Mouse (Mus musculus): ENCODE measurements around the gene Stxbp5. TPM values are rescaled to one million over a fixed set of nuclear protein-coding genes. Genes with fewer than 3 reads are reported as not detected.

Gene Stxbp5
- polyA plus RNA-seq, 1 experiment from 2014 or later: 11.5 TPM

GRCm38 (mm10) chr10:9801571-9801970 is 99.3 kb downstream of the Stxbp5 start:
- no peak overlapping the region for H3K4me2 ChIP-seq (replicated peaks; ENCODE audit: low read depth, low read length)
- H3K9me3 ChIP-seq (ENCODE audit: control insufficient read depth, low read depth, low read length): no peaks in the 10 kb centered on the region
- WGBS: 76% methylated on average over 1 of the region's 1 CpGs
- H3K27me3 ChIP-seq (ENCODE audit: control insufficient read depth, insufficient read depth, low read length): no peaks in the 10 kb centered on the region
- peaks cover 3% of the 10 kb centered on the region; the same call in 1 of the 2 replicates for H3K36me3 ChIP-seq (ENCODE audit: control insufficient read depth, insufficient read depth, low read length)
- no peak overlapping the region for H3K4me3 ChIP-seq (ENCODE audit: low read depth, low read length)
- no peak overlapping the region for H3K9ac ChIP-seq (replicated peaks; ENCODE audit: low read depth, low read length)
- no peaks in the 10 kb centered on the region for H3K4me1 ChIP-seq (ENCODE audit: control insufficient read depth, insufficient read depth, low read length)
- no peak overlapping the region for H3K27ac ChIP-seq (ENCODE audit: low read length)
- no peak for ATAC-seq (ENCODE audit: insufficient number of reproducible peaks, insufficient read depth, low FRiP score, low read depth)

- Histone ChIP-seq H3K36me3 (ENCODE audit: control insufficient read depth, insufficient read depth, low read length) (peaks cover 3% of the 10 kb centered on the region; the same call in 1 of the 2 replicates), H3K27ac (ENCODE audit: low read length) (no peak overlapping the region), H3K9ac (replicated peaks; ENCODE audit: low read depth, low read length) (no peak overlapping the region), H3K27me3 (ENCODE audit: control insufficient read depth, insufficient read depth, low read length) (no peaks in the 10 kb centered on the region), H3K4me1 (ENCODE audit: control insufficient read depth, insufficient read depth, low read length) (no peaks in the 10 kb centered on the region), H3K4me2 (replicated peaks; ENCODE audit: low read depth, low read length) (no peak overlapping the region), H3K4me3 (ENCODE audit: low read depth, low read length) (no peak overlapping the region), H3K9me3 (ENCODE audit: control insufficient read depth, low read depth, low read length) (no peaks in the 10 kb centered on the region)
- no peak for ATAC-seq (ENCODE audit: insufficient number of reproducible peaks, insufficient read depth, low FRiP score, low read depth)
- WGBS: 86% methylated on average over 1 of the region's 1 CpGs
These were observed 101.8 kb downstream of the Stxbp5 start for GRCm38 (mm10) chr10:9799085-9799484.

DNA sequence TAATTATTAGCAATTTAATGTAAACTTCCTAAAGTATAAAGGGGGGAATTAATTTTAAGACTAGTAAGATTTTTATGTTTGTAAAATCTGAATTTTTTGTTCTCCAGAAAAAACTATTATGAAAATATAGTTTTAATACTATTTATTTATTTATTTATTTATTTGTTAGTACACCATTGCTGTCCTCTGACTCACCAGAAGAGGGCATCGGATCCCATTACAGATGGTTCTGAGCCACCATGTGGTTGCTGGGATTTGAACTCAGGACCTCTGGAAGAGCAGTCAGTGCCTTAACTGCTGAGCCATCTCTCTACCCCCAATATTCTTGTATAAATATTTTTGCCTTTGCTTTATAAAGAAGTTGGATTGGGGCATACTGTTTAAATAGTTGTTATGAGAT is 104.5 kb downstream of the Stxbp5 start:
- 94% methylated on average over 1 of the region's 1 CpGs for WGBS
- no peaks in the 10 kb centered on the region for H3K4me1 ChIP-seq (ENCODE audit: control insufficient read depth, insufficient read depth, low read length)
- no peaks in the 10 kb centered on the region for H3K9me3 ChIP-seq (ENCODE audit: control insufficient read depth, low read depth, low read length)

GRCm38 (mm10) chr10:9794429-9794828 is 106.5 kb downstream of the Stxbp5 start:
- H3K9me3 ChIP-seq (ENCODE audit: control insufficient read depth, low read depth, low read length): no peaks in the 10 kb centered on the region
- peaks cover 3% of the 10 kb centered on the region; the same call in 1 of the 2 replicates for H3K36me3 ChIP-seq (ENCODE audit: control insufficient read depth, insufficient read depth, low read length)
- no peak overlapping the region for H3K4me3 ChIP-seq (ENCODE audit: low read depth, low read length)
- H3K27me3 ChIP-seq (ENCODE audit: control insufficient read depth, insufficient read depth, low read length): no peaks in the 10 kb centered on the region
- no peak for ATAC-seq (ENCODE audit: insufficient number of reproducible peaks, insufficient read depth, low FRiP score, low read depth)
- H3K4me1 ChIP-seq (ENCODE audit: control insufficient read depth, insufficient read depth, low read length): no peaks in the 10 kb centered on the region
- no peak overlapping the region for H3K9ac ChIP-seq (replicated peaks; ENCODE audit: low read depth, low read length)
- H3K4me2 ChIP-seq (replicated peaks; ENCODE audit: low read depth, low read length): no peak overlapping the region
- H3K27ac ChIP-seq (ENCODE audit: low read length): no peak overlapping the region

More for the DNA sequence above, 104.5 kb downstream of the Stxbp5 start:
- Histone ChIP-seq H3K27ac (ENCODE audit: low read length) (no peak overlapping the region), H3K4me2 (replicated peaks; ENCODE audit: low read depth, low read length) (no peak overlapping the region), H3K4me3 (ENCODE audit: low read depth, low read length) (no peak overlapping the region), H3K27me3 (ENCODE audit: control insufficient read depth, insufficient read depth, low read length) (no peaks in the 10 kb centered on the region), H3K36me3 (ENCODE audit: control insufficient read depth, insufficient read depth, low read length) (peaks cover 3% of the 10 kb centered on the region; the same call in 1 of the 2 replicates), H3K9ac (replicated peaks; ENCODE audit: low read depth, low read length) (no peak overlapping the region)
- ATAC-seq (ENCODE audit: insufficient number of reproducible peaks, insufficient read depth, low FRiP score, low read depth): no peak

GRCm38 (mm10) chr10:9790947-9791346 is 109.9 kb downstream of the Stxbp5 start:
- no peaks in the 10 kb centered on the region for H3K27me3 ChIP-seq (ENCODE audit: control insufficient read depth, insufficient read depth, low read length)
- no peaks in the 10 kb centered on the region; the same call in 1 of the 2 replicates for H3K36me3 ChIP-seq (ENCODE audit: control insufficient read depth, insufficient read depth, low read length)
- no peak overlapping the region for H3K27ac ChIP-seq (ENCODE audit: low read length)
- 85% methylated on average over 3 of the region's 3 CpGs for whole genome bisulfite sequencing
- ATAC-seq (ENCODE audit: insufficient number of reproducible peaks, insufficient read depth, low FRiP score, low read depth): no peak
- H3K4me3 ChIP-seq (ENCODE audit: low read depth, low read length): no peak overlapping the region
- no peak overlapping the region for H3K4me2 ChIP-seq (replicated peaks; ENCODE audit: low read depth, low read length)
- H3K4me1 ChIP-seq (ENCODE audit: control insufficient read depth, insufficient read depth, low read length): no peaks in the 10 kb centered on the region
- no peaks in the 10 kb centered on the region for H3K9me3 ChIP-seq (ENCODE audit: control insufficient read depth, low read depth, low read length)
- H3K9ac ChIP-seq (replicated peaks; ENCODE audit: low read depth, low read length): no peak overlapping the region

- no peak for ATAC-seq (ENCODE audit: insufficient number of reproducible peaks, insufficient read depth, low FRiP score, low read depth)
- no peaks in the 10 kb centered on the region for H3K27me3 ChIP-seq (ENCODE audit: control insufficient read depth, insufficient read depth, low read length)
- no peak overlapping the region for H3K27ac ChIP-seq (ENCODE audit: low read length)
- H3K4me3 ChIP-seq (ENCODE audit: low read depth, low read length): no peak overlapping the region
- H3K36me3 ChIP-seq (ENCODE audit: control insufficient read depth, insufficient read depth, low read length): no peaks in the 10 kb centered on the region; the same call in 1 of the 2 replicates
- no peak overlapping the region for H3K9ac ChIP-seq (replicated peaks; ENCODE audit: low read depth, low read length)
- no peaks in the 10 kb centered on the region for H3K9me3 ChIP-seq (ENCODE audit: control insufficient read depth, low read depth, low read length)
- WGBS: 86% methylated on average over 11 of the region's 11 CpGs
- H3K4me2 ChIP-seq (replicated peaks; ENCODE audit: low read depth, low read length): no peak overlapping the region
- no peaks in the 10 kb centered on the region for H3K4me1 ChIP-seq (ENCODE audit: control insufficient read depth, insufficient read depth, low read length)
These were observed 114.4 kb downstream of the Stxbp5 start for GRCm38 (mm10) chr10:9786461-9786860.

- Histone ChIP-seq H3K27me3 (ENCODE audit: control insufficient read depth, insufficient read depth, low read length) (no peaks in the 10 kb centered on the region), H3K4me1 (ENCODE audit: control insufficient read depth, insufficient read depth, low read length) (no peaks in the 10 kb centered on the region), H3K36me3 (ENCODE audit: control insufficient read depth, insufficient read depth, low read length) (no peaks in the 10 kb centered on the region; the same call in 1 of the 2 replicates), H3K4me3 (ENCODE audit: low read depth, low read length) (no peak overlapping the region), H3K27ac (ENCODE audit: low read length) (no peak overlapping the region), H3K9me3 (ENCODE audit: control insufficient read depth, low read depth, low read length) (no peaks in the 10 kb centered on the region), H3K9ac (replicated peaks; ENCODE audit: low read depth, low read length) (no peak overlapping the region), H3K4me2 (replicated peaks; ENCODE audit: low read depth, low read length) (no peak overlapping the region)
- ATAC-seq (ENCODE audit: insufficient number of reproducible peaks, insufficient read depth, low FRiP score, low read depth): peak; percentile 72; the same call in 1 of the 2 replicates
- WGBS: 40% methylated on average over 6 of the region's 6 CpGs
These were observed 115.2 kb downstream of the Stxbp5 start for GRCm38 (mm10) chr10:9785651-9786050.

DNA sequence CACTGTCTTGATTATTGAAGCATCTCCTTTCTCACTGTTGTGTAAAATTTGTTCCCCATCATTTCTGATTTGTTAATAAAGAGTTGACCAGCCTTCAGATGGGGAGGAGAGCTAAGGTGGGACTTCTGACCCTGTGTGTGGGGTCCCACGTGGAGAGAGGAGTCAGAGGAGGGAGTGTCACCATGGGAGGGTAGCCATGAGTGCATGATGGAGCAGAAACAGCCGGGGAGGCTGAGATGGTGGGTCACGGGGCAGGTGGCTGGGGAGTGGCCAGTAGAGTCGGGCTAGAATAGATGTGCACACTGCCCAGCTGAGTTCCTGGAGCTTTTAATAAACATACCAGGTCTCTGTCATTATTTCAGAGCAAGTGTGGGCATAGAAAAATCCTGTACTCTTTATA is 121.0 kb downstream of the Stxbp5 start:
- no peak for ATAC-seq (ENCODE audit: insufficient number of reproducible peaks, insufficient read depth, low FRiP score, low read depth)

DNA sequence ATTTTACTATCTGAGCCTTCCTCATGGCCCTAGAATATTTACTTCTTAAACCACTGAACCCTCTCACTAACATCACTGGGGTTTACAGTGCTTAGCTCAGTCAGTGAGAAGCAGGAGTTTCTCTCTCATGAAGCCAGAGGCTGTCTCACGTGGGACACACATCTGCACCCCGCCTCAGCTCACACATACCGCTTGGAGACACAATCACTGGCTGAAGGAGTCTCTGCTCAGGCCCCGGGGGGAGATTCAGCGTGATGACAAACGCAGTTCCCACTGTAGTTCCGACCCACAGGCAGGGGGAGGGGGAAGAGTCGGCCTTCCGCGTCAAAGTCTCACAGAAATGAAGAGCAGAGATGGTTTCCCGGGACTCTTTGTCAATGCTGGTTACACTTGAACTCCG is 130.6 kb downstream of the Stxbp5 start:
- Histone ChIP-seq H3K4me1 (ENCODE audit: control insufficient read depth, insufficient read depth, low read length) (no peaks in the 10 kb centered on the region), H3K27me3 (ENCODE audit: control insufficient read depth, insufficient read depth, low read length) (no peaks in the 10 kb centered on the region), H3K36me3 (ENCODE audit: control insufficient read depth, insufficient read depth, low read length) (peaks cover 4% of the 10 kb centered on the region), H3K4me3 (ENCODE audit: low read depth, low read length) (no peak overlapping the region), H3K9ac (replicated peaks; ENCODE audit: low read depth, low read length) (no peak overlapping the region), H3K4me2 (replicated peaks; ENCODE audit: low read depth, low read length) (no peak overlapping the region), H3K27ac (ENCODE audit: low read length) (no peak overlapping the region), H3K9me3 (ENCODE audit: control insufficient read depth, low read depth, low read length) (no peaks in the 10 kb centered on the region)
- WGBS: 66% methylated on average over 12 of the region's 12 CpGs
- no peak for ATAC-seq (ENCODE audit: insufficient number of reproducible peaks, insufficient read depth, low FRiP score, low read depth)

More for the DNA sequence above, 121.0 kb downstream of the Stxbp5 start:
- WGBS: 60% methylated on average over 4 of the region's 4 CpGs
- Histone ChIP-seq H3K36me3 (ENCODE audit: control insufficient read depth, insufficient read depth, low read length) (no peaks in the 10 kb centered on the region; the same call in 1 of the 2 replicates), H3K4me2 (replicated peaks; ENCODE audit: low read depth, low read length) (no peak overlapping the region), H3K9me3 (ENCODE audit: control insufficient read depth, low read depth, low read length) (no peaks in the 10 kb centered on the region), H3K4me1 (ENCODE audit: control insufficient read depth, insufficient read depth, low read length) (no peaks in the 10 kb centered on the region), H3K27ac (ENCODE audit: low read length) (no peak overlapping the region), H3K9ac (replicated peaks; ENCODE audit: low read depth, low read length) (no peak overlapping the region), H3K27me3 (ENCODE audit: control insufficient read depth, insufficient read depth, low read length) (no peaks in the 10 kb centered on the region), H3K4me3 (ENCODE audit: low read depth, low read length) (no peak overlapping the region)

Data from stomach, embryonic 14.5 days (tissue).